In genomic region chr12:79756352-79756751, GRCm38 (mm10) we compare ENCODE assay signal across 13 mouse cellular contexts.
DNase-seq lines count a peak whose midpoint lies in the region; ATAC-seq and TF ChIP-seq lines count a peak whose summit lies in the region.
"Had no signal": no experiment of that assay in that cellular context is flagged by ENCODE, and none has a peak within 500 bp of the region (broad histone marks: within the 10 kb centered on the region; RNA-seq: fewer than 3 reads in every experiment).

No protein-coding gene starts in this region.

- no peak for TF ChIP-seq CTCF in layer of hippocampus, adult 2 months (conservative IDR thresholded peaks at IDR 0.05)

- no peak overlapping the region for H3K9ac ChIP-seq in forebrain, embryonic 15.5 days (replicated peaks)
- no peak overlapping the region for H3K9ac ChIP-seq in midbrain, embryonic 15.5 days
- no peak overlapping the region for H3K9ac ChIP-seq in kidney, embryonic 14.5 days (ENCODE audit: low read depth, low read length)
- H3K9ac ChIP-seq: forebrain, embryonic 13.5 days had no signal

- H3K27ac ChIP-seq in forebrain, embryonic 10.5 days: peak overlapping the region; percentile 77
- H3K27ac ChIP-seq in forebrain, embryonic 15.5 days (replicated peaks): no peak overlapping the region
- H3K27ac ChIP-seq in midbrain, embryonic 10.5 days (replicated peaks): peak overlapping the region; percentile 72
- H3K27ac ChIP-seq in midbrain, embryonic 15.5 days: no peak overlapping the region
- H3K27ac ChIP-seq in kidney, embryonic 14.5 days (ENCODE audit: low read depth, low read length): peak overlapping the region; percentile 56; the same call in 1 of the 2 replicates
- no peak overlapping the region for H3K27ac ChIP-seq in layer of hippocampus, adult 2 months
- H3K27ac ChIP-seq: forebrain, embryonic 13.5 days had no signal

- TF ChIP-seq POLR2A in myocyte (IDR thresholded peaks at IDR 0.05; ENCODE audit: insufficient read length, low read depth): no peak

- no peaks in the 10 kb centered on the region for H3K9me3 ChIP-seq in forebrain, embryonic 10.5 days
- no peaks in the 10 kb centered on the region for H3K9me3 ChIP-seq in forebrain, embryonic 15.5 days
- H3K9me3 ChIP-seq in midbrain, embryonic 10.5 days (replicated peaks): no peaks in the 10 kb centered on the region
- no peaks in the 10 kb centered on the region for H3K9me3 ChIP-seq in midbrain, embryonic 15.5 days
- no peaks in the 10 kb centered on the region for H3K9me3 ChIP-seq in kidney, embryonic 14.5 days (ENCODE audit: control insufficient read depth, low read length)
- H3K9me3 ChIP-seq: forebrain, embryonic 13.5 days; G1E had no signal

- no peaks in the 10 kb centered on the region for H3K27me3 ChIP-seq in forebrain, embryonic 10.5 days (ENCODE audit: poor library complexity, severe bottlenecking)
- H3K27me3 ChIP-seq in forebrain, embryonic 15.5 days: no peaks in the 10 kb centered on the region
- H3K27me3 ChIP-seq in midbrain, embryonic 10.5 days (ENCODE audit: low read depth, poor library complexity, severe bottlenecking): no peaks in the 10 kb centered on the region; the same call in 1 of the 2 replicates
- no peaks in the 10 kb centered on the region for H3K27me3 ChIP-seq in midbrain, embryonic 15.5 days (replicated peaks)
- no peaks in the 10 kb centered on the region for H3K27me3 ChIP-seq in kidney, embryonic 14.5 days (ENCODE audit: control insufficient read depth, insufficient read depth, low read length)
- no peaks in the 10 kb centered on the region for H3K27me3 ChIP-seq in myocyte (ENCODE audit: control insufficient read depth, insufficient read depth, insufficient read length)
- H3K27me3 ChIP-seq: forebrain, embryonic 13.5 days had no signal

- WGBS in forebrain, embryonic 10.5 days: 88% methylated on average over 5 of the region's 5 CpGs
- WGBS in forebrain, embryonic 15.5 days: 83% methylated on average over 5 of the region's 5 CpGs
- WGBS in midbrain, embryonic 10.5 days: 77% methylated on average over 5 of the region's 5 CpGs
- 84% methylated on average over 5 of the region's 5 CpGs for WGBS in midbrain, embryonic 15.5 days
- WGBS in kidney, embryonic 14.5 days: 29% methylated on average over 5 of the region's 5 CpGs

- H3K36me3 ChIP-seq in forebrain, embryonic 10.5 days (replicated peaks): no peaks in the 10 kb centered on the region
- no peaks in the 10 kb centered on the region for H3K36me3 ChIP-seq in forebrain, embryonic 15.5 days
- no peaks in the 10 kb centered on the region for H3K36me3 ChIP-seq in midbrain, embryonic 10.5 days
- no peaks in the 10 kb centered on the region for H3K36me3 ChIP-seq in midbrain, embryonic 15.5 days (replicated peaks)
- no peaks in the 10 kb centered on the region for H3K36me3 ChIP-seq in kidney, embryonic 14.5 days (ENCODE audit: control insufficient read depth, insufficient read depth, low read length)
- no peaks in the 10 kb centered on the region for H3K36me3 ChIP-seq in myocyte (ENCODE audit: control insufficient read depth, insufficient read depth)

- H3ac ChIP-seq in myocyte (ENCODE audit: control insufficient read depth, insufficient read length): no peak overlapping the region

- no peak overlapping the region for H3K4me2 ChIP-seq in forebrain, embryonic 15.5 days (replicated peaks)
- no peak overlapping the region for H3K4me2 ChIP-seq in midbrain, embryonic 15.5 days
- no peak overlapping the region for H3K4me2 ChIP-seq in kidney, embryonic 14.5 days (replicated peaks; ENCODE audit: low read depth, low read length)
- peak overlapping the region; percentile 14 for H3K4me2 ChIP-seq in myocyte (ENCODE audit: low read depth)
- H3K4me2 ChIP-seq: forebrain, embryonic 13.5 days had no signal

- no peak overlapping the region for H3K4me3 ChIP-seq in forebrain, embryonic 10.5 days
- H3K4me3 ChIP-seq in forebrain, embryonic 15.5 days: no peak overlapping the region
- H3K4me3 ChIP-seq in midbrain, embryonic 10.5 days: no peak overlapping the region
- no peak overlapping the region for H3K4me3 ChIP-seq in midbrain, embryonic 15.5 days
- H3K4me3 ChIP-seq in kidney, embryonic 14.5 days (ENCODE audit: low read length): no peak overlapping the region
- H3K4me3 ChIP-seq in myocyte: no peak overlapping the region
- no peak overlapping the region for H3K4me3 ChIP-seq in layer of hippocampus, adult 2 months
- H3K4me3 ChIP-seq: forebrain, embryonic 13.5 days had no signal

- ATAC-seq in forebrain, embryonic 15.5 days (replicated peaks): no peak
- no peak for ATAC-seq in midbrain, embryonic 15.5 days (replicated peaks)
- peak; percentile 34; the same call in 1 of the 2 replicates for ATAC-seq in kidney, embryonic 14.5 days (ENCODE audit: low FRiP score, low TSS enrichment)
- ATAC-seq in frontal cortex, adult (ENCODE audit: low TSS enrichment): no peak
- ATAC-seq: forebrain, embryonic 13.5 days had no signal

- no peak for DNase-seq in forebrain, embryonic 10.5 days (ENCODE audit: extremely low spot score, low spot score)
- no peak for DNase-seq in midbrain, embryonic 10.5 days (ENCODE audit: low spot score)
- DNase-seq in layer of hippocampus, adult 2 months (ENCODE audit: low spot score in 2 of 2): no peak
- DNase-seq: cerebellum, adult 8-10 months; heart, postnatal 4 days; lung, postnatal 10 days had no signal

- peaks cover 74% of the 10 kb centered on the region for H3K4me1 ChIP-seq in forebrain, embryonic 10.5 days
- peaks cover 10% of the 10 kb centered on the region for H3K4me1 ChIP-seq in forebrain, embryonic 15.5 days
- peaks cover 67% of the 10 kb centered on the region for H3K4me1 ChIP-seq in midbrain, embryonic 10.5 days
- peaks cover 12% of the 10 kb centered on the region for H3K4me1 ChIP-seq in midbrain, embryonic 15.5 days
- peaks cover 25% of the 10 kb centered on the region for H3K4me1 ChIP-seq in kidney, embryonic 14.5 days (ENCODE audit: control insufficient read depth, insufficient read depth, low read length)

- no peaks in the 10 kb centered on the region for H3K79me2 ChIP-seq in myocyte (ENCODE audit: control insufficient read depth, insufficient read depth)

TF ChIP-seq in myocyte, 11 proteins besides CTCF, POLR2A, EP300 and RAD21:
- TF ChIP-seq MYOD1 (IDR thresholded peaks at IDR 0.05; ENCODE audit: control insufficient read depth in 1 of 3, insufficient read length in 2 of 3, low read depth in 2 of 3) (peak in 1 of 3 experiments; percentile 62), MYOG (IDR thresholded peaks at IDR 0.05; ENCODE audit: control insufficient read depth in 1 of 3, insufficient read depth in 1 of 3, insufficient read length in 2 of 3, low read depth in 2 of 3) (peak in 1 of 3 experiments; percentile 40), TCF3 (IDR thresholded peaks at IDR 0.05; ENCODE audit: insufficient read length, low read depth) (no peak)

Comparison
In these comparisons a context has a peak if more than half of its experiments do, and no peak if none do; other contexts are left out.
1. H3K27ac ChIP-seq: peak in forebrain, embryonic 10.5 days (single experiment), midbrain, embryonic 10.5 days (single experiment) and kidney, embryonic 14.5 days (single experiment); none in forebrain, embryonic 15.5 days (single experiment), midbrain, embryonic 15.5 days (single experiment) and layer of hippocampus, adult 2 months (single experiment).